Mouse (Mus musculus): ENCODE results near the gene Irf2bpl.

GRCm38 (mm10) chr12:86890796-86891301 is 6.3 kb upstream of the Irf2bpl start:
- TF ChIP-seq POLR2A (IDR thresholded peaks at IDR 0.05; ENCODE audit: insufficient read length, low read depth) (no peak), REST (IDR thresholded peaks at IDR 0.05; ENCODE audit: insufficient read depth, insufficient read length) (no peak), TCF12 (IDR thresholded peaks at IDR 0.05; ENCODE audit: insufficient read depth, poor library complexity, severe bottlenecking) (no peak), MYOG (IDR thresholded peaks at IDR 0.05; ENCODE audit: control insufficient read depth in 1 of 3, insufficient read depth in 1 of 3, insufficient read length in 2 of 3, low read depth in 2 of 3) (no peak), USF1 (IDR thresholded peaks at IDR 0.05; ENCODE audit: low read depth) (no peak), POLR2AphosphoS2 (IDR thresholded peaks at IDR 0.05; ENCODE audit: insufficient read length, low read depth) (no peak), CEBPB (IDR thresholded peaks at IDR 0.05; ENCODE audit: insufficient read depth, poor library complexity, severe bottlenecking) (no peak)

Measured in myocyte (in vitro differentiated cells).